Mouse (Mus musculus) gastrocnemius, postnatal 14 days (tissue): ENCODE data around the gene Thada. TPM values are rescaled to one million over a fixed set of nuclear protein-coding genes. Genes with fewer than 3 reads are reported as not detected.

Source experiments
- DNase-seq: peaks from one replicate; pipeline ENCODE4 v3.0.0; 2021; ENCODE audit warnings: mixed read lengths
- intact Hi-C: fragments of 180-260 bp; cut with DNase I; formaldehyde crosslinking; loops from one replicate; pipeline ENCODE4 v1.15.1; 2025; ENCODE audit warnings: low total_unique reads
- long read RNA-seq, 2 experiments: library from polyadenylated mRNA; stranded (forward); transcript quantifications; one replicate each; pipeline ENCODE4 v2.0.0; 2021
- total RNA-seq, 2 experiments: library from RNA; stranded (reverse); gene quantifications; 2 replicates each; pipeline ENCODE4 v1.2.3; 2021

Thada gene
- total RNA-seq: 1 to 10 TPM; 5.1 to 5.5 TPM
- long read RNA-seq, experiment 1, partial matches to known transcripts: 1 of 3 reads
- long read RNA-seq, experiment 1, other reads (novel, unspliced or antisense): 2 of 3 reads
- long read RNA-seq, experiment 2, full-length matches to known transcripts: 1 of 5 reads
- long read RNA-seq, experiment 2, partial matches to known transcripts: 2 of 5 reads
- long read RNA-seq, experiment 2, other reads (novel, unspliced or antisense): 2 of 5 reads

- intact Hi-C loops: no loop called here
- peak; percentile 95 for DNase-seq
These were observed at the start of gene Thada for GRCm38 (mm10) chr17:84465753-84466608. Gene Thada, minus strand, starts transcription at chr17:84466205.

GRCm38 (mm10) chr17:84512516-84513085 is 46.6 kb upstream of the Thada start:
- DNase-seq: no peak
- intact Hi-C loops: no loop called here

GRCm38 (mm10) chr17:84511682-84512515 is 45.9 kb upstream of the Thada start, which contains the start of gene Plekhh2:
Gene Plekhh2, plus strand, starts transcription at chr17:84511895.
- intact Hi-C loops: no loop called here
- DNase-seq: peak; percentile 88

GRCm38 (mm10) chr17:84510961-84511639 is 45.1 kb upstream of the Thada start:
- intact Hi-C loops: no loop called here
- no peak for DNase-seq

GRCm38 (mm10) chr17:84510355-84510754 is 44.4 kb upstream of the Thada start:
- intact Hi-C loops: no loop called here
- DNase-seq: peak; percentile 38

- DNase-seq: no peak
- intact Hi-C loops: no loop called here
These were observed 43.2 kb upstream of the Thada start for GRCm38 (mm10) chr17:84509176-84509575.

- DNase-seq: no peak
- intact Hi-C loops: no loop called here
These were observed 42.7 kb upstream of the Thada start for GRCm38 (mm10) chr17:84508736-84509135.

GRCm38 (mm10) chr17:84505922-84506321 is 39.9 kb upstream of the Thada start:
- intact Hi-C loops: no loop called here
- no peak for DNase-seq

- intact Hi-C loops: no loop called here
- DNase-seq: no peak
These were observed 36.3 kb upstream of the Thada start for GRCm38 (mm10) chr17:84502341-84502740.

- peak; percentile 57 for DNase-seq
- intact Hi-C loops: no loop called here
These were observed 32.6 kb upstream of the Thada start for GRCm38 (mm10) chr17:84498639-84499038.

GRCm38 (mm10) chr17:84497972-84498604 is 32.1 kb upstream of the Thada start:
- intact Hi-C loops: no loop called here
- DNase-seq: no peak

- intact Hi-C loops: no loop called here
- DNase-seq: no peak
These were observed 31.6 kb upstream of the Thada start for GRCm38 (mm10) chr17:84497559-84497958.

- intact Hi-C loops: no loop called here
- no peak for DNase-seq
These were observed 31.0 kb upstream of the Thada start for GRCm38 (mm10) chr17:84497026-84497425.

GRCm38 (mm10) chr17:84492255-84492880 is 26.4 kb upstream of the Thada start:
- intact Hi-C loops: no loop called here
- no peak for DNase-seq

- no peak for DNase-seq
- intact Hi-C loops: no loop called here
These were observed 21.4 kb upstream of the Thada start for GRCm38 (mm10) chr17:84487415-84487814.

- intact Hi-C loops: no loop called here
- DNase-seq: peak; percentile 15
These were observed 17.8 kb upstream of the Thada start for GRCm38 (mm10) chr17:84483673-84484320.

- intact Hi-C loops: no loop called here
- DNase-seq: no peak
These were observed 16.8 kb upstream of the Thada start for GRCm38 (mm10) chr17:84482831-84483230.
